Mouse (Mus musculus): ENCODE measurements around the gene Foxf2.

- TF ChIP-seq POLR2A (IDR thresholded peaks at IDR 0.05; ENCODE audit: borderline replicate concordance, low read depth, low read length) (no peak), CTCF (IDR thresholded peaks at IDR 0.05; ENCODE audit: low read depth, low read length) (no peak)
Observed at GRCm38 (mm10) chr13:31633259-31633658, 7.6 kb downstream of the Foxf2 start.
